Mouse (Mus musculus): Measurements from ENCODE around the gene Nrxn1. TPM values are rescaled to one million over a fixed set of nuclear protein-coding genes. Genes with fewer than 3 reads are reported as not detected.

Nrxn1 gene
- polyA plus RNA-seq, 1 experiment: 0.31 TPM

- no peaks in the 10 kb centered on the region for H3K4me1 ChIP-seq (replicated peaks; ENCODE audit: control insufficient read depth, insufficient read depth, low read length)
- no peaks in the 10 kb centered on the region for H3K36me3 ChIP-seq (ENCODE audit: control insufficient read depth, insufficient read depth, low read length)
- no peak overlapping the region for H3K27ac ChIP-seq (ENCODE audit: control insufficient read depth, insufficient read depth, low read length)
- H3K4me3 ChIP-seq (ENCODE audit: control insufficient read depth, insufficient read depth, low read length): no peak overlapping the region
- no peaks in the 10 kb centered on the region for H3K27me3 ChIP-seq (ENCODE audit: control insufficient read depth, insufficient read depth, low read length)
- 57% methylated on average over 12 of the region's 12 CpGs for WGBS
- no peak for DNase-seq
- TF ChIP-seq CTCF (IDR thresholded peaks at IDR 0.05; ENCODE audit: borderline replicate concordance, control insufficient read depth, extremely low read depth, insufficient read depth, low read length, poor library complexity) (no peak), POLR2A (IDR thresholded peaks at IDR 0.05; ENCODE audit: control insufficient read depth, extremely low read depth, insufficient read depth, low read length, poor library complexity) (no peak)
Measured at GRCm38 (mm10) chr17:90583826-90584534, 508.9 kb downstream of the Nrxn1 start.

- Histone ChIP-seq H3K27ac (ENCODE audit: control insufficient read depth, insufficient read depth, low read length) (no peak overlapping the region), H3K4me3 (ENCODE audit: control insufficient read depth, insufficient read depth, low read length) (no peak overlapping the region), H3K4me1 (replicated peaks; ENCODE audit: control insufficient read depth, insufficient read depth, low read length) (no peaks in the 10 kb centered on the region), H3K36me3 (ENCODE audit: control insufficient read depth, insufficient read depth, low read length) (no peaks in the 10 kb centered on the region), H3K27me3 (ENCODE audit: control insufficient read depth, insufficient read depth, low read length) (no peaks in the 10 kb centered on the region)
- no peak for TF ChIP-seq CTCF (IDR thresholded peaks at IDR 0.05; ENCODE audit: borderline replicate concordance, control insufficient read depth, extremely low read depth, insufficient read depth, low read length, poor library complexity)
- no peak for DNase-seq
- 96% methylated on average over 3 of the region's 3 CpGs for WGBS
Measured at GRCm38 (mm10) chr17:90583196-90583595, 509.7 kb downstream of the Nrxn1 start.

- Histone ChIP-seq H3K27me3 (ENCODE audit: control insufficient read depth, insufficient read depth, low read length) (no peaks in the 10 kb centered on the region), H3K4me1 (replicated peaks; ENCODE audit: control insufficient read depth, insufficient read depth, low read length) (no peaks in the 10 kb centered on the region), H3K36me3 (ENCODE audit: control insufficient read depth, insufficient read depth, low read length) (no peaks in the 10 kb centered on the region), H3K27ac (ENCODE audit: control insufficient read depth, insufficient read depth, low read length) (no peak overlapping the region), H3K4me3 (ENCODE audit: control insufficient read depth, insufficient read depth, low read length) (no peak overlapping the region)
- no peak for DNase-seq
- WGBS: 75% methylated on average over 2 of the region's 2 CpGs
- TF ChIP-seq CTCF (IDR thresholded peaks at IDR 0.05; ENCODE audit: borderline replicate concordance, control insufficient read depth, extremely low read depth, insufficient read depth, low read length, poor library complexity): no peak
- TF ChIP-seq POLR2A (IDR thresholded peaks at IDR 0.05; ENCODE audit: control insufficient read depth, extremely low read depth, insufficient read depth, low read length, poor library complexity): no peak
Measured at GRCm38 (mm10) chr17:90569877-90570276, 523.0 kb downstream of the Nrxn1 start.

- H3K27me3 ChIP-seq (ENCODE audit: control insufficient read depth, insufficient read depth, low read length): no peaks in the 10 kb centered on the region
- TF ChIP-seq CTCF (IDR thresholded peaks at IDR 0.05; ENCODE audit: borderline replicate concordance, control insufficient read depth, extremely low read depth, insufficient read depth, low read length, poor library complexity): no peak
- no peak for TF ChIP-seq POLR2A (IDR thresholded peaks at IDR 0.05; ENCODE audit: control insufficient read depth, extremely low read depth, insufficient read depth, low read length, poor library complexity)
- no peak for DNase-seq
- H3K4me3 ChIP-seq (ENCODE audit: control insufficient read depth, insufficient read depth, low read length): no peak overlapping the region
- H3K4me1 ChIP-seq (replicated peaks; ENCODE audit: control insufficient read depth, insufficient read depth, low read length): no peaks in the 10 kb centered on the region
- WGBS: 92% methylated on average over 2 of the region's 2 CpGs
- H3K36me3 ChIP-seq (ENCODE audit: control insufficient read depth, insufficient read depth, low read length): no peaks in the 10 kb centered on the region
- no peak overlapping the region for H3K27ac ChIP-seq (ENCODE audit: control insufficient read depth, insufficient read depth, low read length)
Measured at GRCm38 (mm10) chr17:90565186-90565585, 527.7 kb downstream of the Nrxn1 start.

DNA sequence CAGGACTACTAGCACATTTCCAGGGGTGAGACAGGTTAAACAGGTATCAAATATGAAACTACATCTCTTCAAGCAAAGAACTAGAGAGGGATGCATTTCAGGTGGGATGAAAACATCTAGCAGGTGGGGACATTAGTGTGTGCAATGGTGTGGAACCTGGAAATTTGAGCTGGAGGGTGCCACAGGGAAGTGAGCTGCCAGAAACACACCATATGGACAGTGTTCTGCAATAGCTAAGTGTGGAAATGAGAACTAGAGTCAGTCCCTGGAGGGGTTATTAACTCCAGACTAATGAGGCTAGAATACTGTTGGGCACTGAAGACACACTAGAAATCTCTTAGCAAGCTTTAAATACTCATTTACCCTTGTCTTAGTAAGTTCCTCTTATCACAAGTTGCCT, 536.5 kb downstream of the Nrxn1 start:
- Histone ChIP-seq H3K36me3 (ENCODE audit: control insufficient read depth, insufficient read depth, low read length) (no peaks in the 10 kb centered on the region), H3K27me3 (ENCODE audit: control insufficient read depth, insufficient read depth, low read length) (no peaks in the 10 kb centered on the region), H3K27ac (ENCODE audit: control insufficient read depth, insufficient read depth, low read length) (no peak overlapping the region), H3K4me1 (replicated peaks; ENCODE audit: control insufficient read depth, insufficient read depth, low read length) (no peaks in the 10 kb centered on the region), H3K4me3 (ENCODE audit: control insufficient read depth, insufficient read depth, low read length) (no peak overlapping the region)
- no peak for DNase-seq
- TF ChIP-seq CTCF (IDR thresholded peaks at IDR 0.05; ENCODE audit: borderline replicate concordance, control insufficient read depth, extremely low read depth, insufficient read depth, low read length, poor library complexity) (no peak), POLR2A (IDR thresholded peaks at IDR 0.05; ENCODE audit: control insufficient read depth, extremely low read depth, insufficient read depth, low read length, poor library complexity) (no peak)

- Histone ChIP-seq H3K36me3 (ENCODE audit: control insufficient read depth, insufficient read depth, low read length) (no peaks in the 10 kb centered on the region), H3K4me3 (ENCODE audit: control insufficient read depth, insufficient read depth, low read length) (no peak overlapping the region), H3K4me1 (replicated peaks; ENCODE audit: control insufficient read depth, insufficient read depth, low read length) (no peaks in the 10 kb centered on the region), H3K27ac (ENCODE audit: control insufficient read depth, insufficient read depth, low read length) (no peak overlapping the region), H3K27me3 (ENCODE audit: control insufficient read depth, insufficient read depth, low read length) (no peaks in the 10 kb centered on the region)
- TF ChIP-seq CTCF (IDR thresholded peaks at IDR 0.05; ENCODE audit: borderline replicate concordance, control insufficient read depth, extremely low read depth, insufficient read depth, low read length, poor library complexity) (no peak), POLR2A (IDR thresholded peaks at IDR 0.05; ENCODE audit: control insufficient read depth, extremely low read depth, insufficient read depth, low read length, poor library complexity) (no peak)
- DNase-seq: no peak
- WGBS: 89% methylated on average over 4 of the region's 4 CpGs
Measured at GRCm38 (mm10) chr17:90550415-90550814, 542.5 kb downstream of the Nrxn1 start.

DNA sequence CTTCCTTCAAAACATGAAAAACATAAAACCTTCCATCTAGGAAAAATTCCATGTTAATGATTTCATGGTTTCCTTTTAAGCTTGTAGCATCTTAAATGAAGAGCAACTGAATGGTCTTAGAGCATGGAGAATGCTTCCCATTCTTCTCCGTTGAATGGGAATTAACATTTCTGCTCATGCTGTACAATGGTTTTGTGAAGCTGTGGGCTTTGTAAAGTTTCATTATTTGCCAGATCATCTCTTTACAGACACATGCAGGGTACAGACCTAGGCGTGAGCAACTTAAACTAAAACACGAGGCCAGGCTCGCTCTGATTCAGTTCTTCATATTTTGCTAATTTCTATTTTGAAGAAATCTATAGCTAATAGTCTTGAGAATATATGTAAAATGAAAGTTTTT, 546.1 kb downstream of the Nrxn1 start:
- no peak for TF ChIP-seq POLR2A (IDR thresholded peaks at IDR 0.05; ENCODE audit: control insufficient read depth, extremely low read depth, insufficient read depth, low read length, poor library complexity)
- TF ChIP-seq CTCF (IDR thresholded peaks at IDR 0.05; ENCODE audit: borderline replicate concordance, control insufficient read depth, extremely low read depth, insufficient read depth, low read length, poor library complexity): no peak
- H3K27ac ChIP-seq (ENCODE audit: control insufficient read depth, insufficient read depth, low read length): no peak overlapping the region
- no peak for DNase-seq
- H3K27me3 ChIP-seq (ENCODE audit: control insufficient read depth, insufficient read depth, low read length): no peaks in the 10 kb centered on the region
- no peaks in the 10 kb centered on the region for H3K4me1 ChIP-seq (replicated peaks; ENCODE audit: control insufficient read depth, insufficient read depth, low read length)
- H3K4me3 ChIP-seq (ENCODE audit: control insufficient read depth, insufficient read depth, low read length): no peak overlapping the region
- H3K36me3 ChIP-seq (ENCODE audit: control insufficient read depth, insufficient read depth, low read length): no peaks in the 10 kb centered on the region
- 96% methylated on average over 4 of the region's 4 CpGs for WGBS

Data from thymus, adult 2 months (tissue).